Mouse (Mus musculus) central nervous system, embryonic 18 days (tissue): ENCODE results near the gene Nrk. TPM values are rescaled to one million over a fixed set of nuclear protein-coding genes. Genes with fewer than 3 reads are reported as not detected.

Experiments
- polyA plus RNA-seq: library from polyadenylated mRNA; depleted of rRNA; stranded (reverse); fragments of >200 nt; gene quantifications from 2 replicates; pipeline ENCODE4 v1.2.3, GENCODE M21; 2012; rRNA removed

Nrk gene
- polyA plus RNA-seq: 1.0 and 2.3 TPM in 2 replicates

DNA sequence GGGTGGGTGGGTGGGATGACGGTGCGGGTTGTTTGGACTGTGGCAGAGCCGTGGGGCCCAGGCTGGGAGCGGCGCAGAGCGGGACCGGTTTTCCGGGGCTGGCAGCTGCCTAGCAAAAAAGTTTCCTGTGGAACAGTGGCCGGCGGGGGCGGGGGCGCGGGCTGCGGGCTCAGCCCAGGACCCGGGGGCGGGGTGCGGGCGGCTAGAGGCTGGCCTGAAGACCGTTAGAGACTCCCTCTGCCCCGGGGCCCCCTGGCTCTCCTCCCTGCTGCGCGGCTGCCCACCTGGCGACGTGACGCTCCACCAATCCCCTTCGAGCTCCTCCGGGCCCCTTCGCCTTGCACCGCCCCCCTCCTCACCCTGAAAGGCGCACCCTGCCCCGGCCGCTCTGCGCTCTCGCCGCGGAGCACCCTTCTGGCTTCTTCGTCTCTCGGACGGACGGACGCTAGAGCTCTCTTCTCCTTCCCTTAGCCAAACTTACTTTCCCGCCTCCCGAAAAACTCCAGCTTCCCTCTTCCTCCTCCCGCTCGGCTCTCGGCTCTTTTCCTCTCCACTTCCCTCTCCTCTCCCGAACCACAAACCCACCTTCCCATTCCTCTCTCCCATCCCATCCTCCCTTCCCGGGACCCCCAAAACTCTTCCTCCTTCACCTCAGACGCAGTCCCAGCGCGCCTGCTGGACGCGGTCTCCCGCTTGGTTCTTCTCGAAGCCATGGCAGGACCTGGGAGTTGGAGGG, at the start of gene Nrk:
Gene Nrk (plus strand): TSS at position 390 of the 736 bp plus-strand sequence.

Other genes with a start within 250 kb of the Nrk start
- 0.04 and 0.18 TPM in 2 replicates for gene Serpina7, start 170.8 kb downstream of the Nrk start, polyA plus RNA-seq
- not detected in 2 replicates for gene 4930513O06Rik, start 171.8 kb downstream of the Nrk start, polyA plus RNA-seq